16 mouse cellular contexts compared by ENCODE assay signal in genomic region chrX:133575601-133576382, GRCm38 (mm10).
DNase-seq lines count a peak whose midpoint lies in the region; ATAC-seq lines count a peak whose summit lies in the region.
"Had no signal": no experiment of that assay in that cellular context is flagged by ENCODE, and none has a peak within 500 bp of the region (broad histone marks: within the 10 kb centered on the region; RNA-seq: fewer than 3 reads in every experiment).

No protein-coding gene starts in this region.

- DNase-seq in kidney, postnatal 14 days, result no peak
- peak; percentile 56 for DNase-seq in Muller cell, postnatal 12 days (ENCODE audit: inconsistent ontology term)
- DNase-seq in embryo, embryonic 9.5 days (ENCODE audit: extremely low spot score), result peak; percentile 10
- peak; percentile 33 for DNase-seq in mesoderm, embryonic 11.5 days (ENCODE audit: low read depth, low spot score)
- no peak for DNase-seq in adrenal gland, postnatal 4 days (ENCODE audit: low spot score in 2 of 2)
- DNase-seq in spleen, adult 18-20 months, result no peak
- DNase-seq in testis, postnatal 10 days (ENCODE audit: low spot score), result no peak
- DNase-seq: cerebellum, adult 11-12 months; gastrocnemius, postnatal 36 days; kidney, adult 2 months; lung, postnatal 14 days; thymus, postnatal 14 days had no signal

- no peak overlapping the region for H3K4me2 ChIP-seq in kidney, embryonic 15.5 days
- H3K4me2 ChIP-seq: heart, embryonic 12.5 days; liver, embryonic 15.5 days had no signal

- 0 out of 2 replicates have a peak overlapping the region, but pooled peaks have one; percentile 14 for H3K27ac ChIP-seq in kidney, embryonic 15.5 days
- H3K27ac ChIP-seq: liver, embryonic 15.5 days had no signal

- H3K4me3 ChIP-seq in kidney, embryonic 15.5 days (replicated peaks), result no peak overlapping the region
- H3K4me3 ChIP-seq: heart, embryonic 12.5 days; liver, embryonic 15.5 days had no signal

- peak; percentile 97 for ATAC-seq in kidney, embryonic 15.5 days (replicated peaks; ENCODE audit: low FRiP score)
- ATAC-seq: CD4-positive, CD25-positive, alpha-beta regulatory T cell, adult 4 months had no signal

- H3K9ac ChIP-seq in kidney, embryonic 15.5 days, result no peak overlapping the region
- H3K9ac ChIP-seq: heart, embryonic 12.5 days; liver, embryonic 15.5 days had no signal

- 0 out of 2 replicates have a peak, but pooled peaks cover 3% of the 10 kb centered on the region for H3K4me1 ChIP-seq in kidney, embryonic 15.5 days
- H3K4me1 ChIP-seq: heart, embryonic 12.5 days; liver, embryonic 15.5 days had no signal

- 37% methylated on average over 4 of the region's 4 CpGs for WGBS in kidney, embryonic 15.5 days

- H3K36me3 ChIP-seq in kidney, embryonic 15.5 days, result no peaks in the 10 kb centered on the region
- H3K36me3 ChIP-seq: heart, embryonic 12.5 days; liver, embryonic 15.5 days had no signal

- H3K9me3 ChIP-seq in kidney, embryonic 15.5 days (replicated peaks), result no peaks in the 10 kb centered on the region
- H3K9me3 ChIP-seq: heart, embryonic 12.5 days; liver, embryonic 15.5 days had no signal

- H3K27me3 ChIP-seq in kidney, embryonic 15.5 days, result 0 out of 2 replicates have a peak, but pooled peaks cover 2% of the 10 kb centered on the region
- H3K27me3 ChIP-seq: heart, embryonic 12.5 days; liver, embryonic 15.5 days had no signal

Comparison
In these comparisons a context has a peak if more than half of its experiments do, and no peak if none do; other contexts are left out.
1. DNase-seq: peak in Muller cell, postnatal 12 days (single experiment), embryo, embryonic 9.5 days (single experiment) and mesoderm, embryonic 11.5 days (single experiment); none in kidney, postnatal 14 days (single experiment), adrenal gland, postnatal 4 days (0 of 2), spleen, adult 18-20 months (0 of 2) and testis, postnatal 10 days (single experiment).